In genomic region chr5:141952270-141952669, GRCm38 (mm10) we compare ENCODE assay signal across 22 mouse cellular contexts.
"Had no signal": no experiment of that assay in that cellular context is flagged by ENCODE, and none has a peak within 500 bp of the region (broad histone marks: within the 10 kb centered on the region; RNA-seq: fewer than 3 reads in every experiment).

No protein-coding gene starts in this region.

- H3K4me3 ChIP-seq: liver, embryonic 15.5 days; lung, embryonic 15.5 days; megakaryocyte, embryonic 14.5 days; midbrain, embryonic 13.5 days; midbrain, embryonic 15.5 days; myocyte; neural tube, embryonic 13.5 days; neural tube, embryonic 15.5 days had no signal

- H3K4me2 ChIP-seq: liver, embryonic 15.5 days; lung, embryonic 15.5 days; midbrain, embryonic 11.5 days; midbrain, embryonic 13.5 days; midbrain, embryonic 15.5 days; neural tube, embryonic 13.5 days; neural tube, embryonic 15.5 days had no signal

- H3K27ac ChIP-seq: liver, embryonic 15.5 days; lung, embryonic 15.5 days; macrophage; midbrain, embryonic 13.5 days; midbrain, embryonic 15.5 days; neural tube, embryonic 13.5 days; neural tube, embryonic 15.5 days had no signal

- H3K4me1 ChIP-seq: liver, embryonic 15.5 days; lung, embryonic 15.5 days; megakaryocyte, embryonic 14.5 days had no signal

- ATAC-seq: liver, postnatal 0 days; lung, postnatal 0 days; midbrain, embryonic 13.5 days; midbrain, embryonic 15.5 days had no signal

- H3K9me3 ChIP-seq: liver, embryonic 15.5 days; lung, embryonic 15.5 days; midbrain, embryonic 13.5 days; midbrain, embryonic 15.5 days; neural tube, embryonic 13.5 days; neural tube, embryonic 15.5 days had no signal

- H3K9ac ChIP-seq: liver, embryonic 15.5 days; liver, postnatal 0 days; lung, embryonic 15.5 days; midbrain, embryonic 13.5 days; midbrain, embryonic 15.5 days; neural tube, embryonic 13.5 days; neural tube, embryonic 15.5 days had no signal

- H3K27me3 ChIP-seq: liver, embryonic 15.5 days; lung, embryonic 15.5 days; megakaryocyte, embryonic 14.5 days; midbrain, embryonic 13.5 days; midbrain, embryonic 15.5 days; neural tube, embryonic 13.5 days; neural tube, embryonic 15.5 days had no signal

- H3K36me3 ChIP-seq: liver, embryonic 15.5 days; lung, embryonic 15.5 days; midbrain, embryonic 13.5 days; midbrain, embryonic 15.5 days; neural tube, embryonic 13.5 days; neural tube, embryonic 15.5 days had no signal

- DNase-seq: liver, postnatal 0 days; lung, adult 2 months; lung, postnatal 14 days; retina, postnatal 1 day; right cerebral cortex, adult 18-20 months; right cerebral cortex, postnatal 25 days; right cerebral cortex, postnatal 4 days; spleen, adult 18-20 months; thymus, adult 18-20 months; thymus, postnatal 14 days; thymus, postnatal 36 days had no signal
